14 mouse cellular contexts compared by ENCODE assay signal in the genomic region with DNA sequence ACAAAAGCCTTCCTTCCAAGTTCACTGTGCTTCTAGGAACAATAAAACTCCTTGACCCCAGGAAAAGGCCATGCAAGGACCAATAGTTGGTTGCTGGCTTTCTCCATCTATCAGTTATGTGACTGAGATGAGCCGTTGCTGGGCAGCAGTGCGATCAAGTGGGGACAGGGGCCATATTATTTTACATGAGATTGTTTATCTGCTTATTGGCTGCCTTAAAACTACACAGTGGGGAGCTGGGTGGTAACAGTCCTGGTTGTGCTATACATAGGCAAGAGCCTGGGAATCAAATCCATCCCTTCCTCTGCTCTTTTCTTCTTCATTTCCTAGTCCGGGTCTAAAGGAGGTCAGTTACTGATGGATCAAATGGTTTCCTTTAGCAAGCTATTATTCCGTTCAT.
"Had no signal": no experiment of that assay in that cellular context is flagged by ENCODE, and none has a peak within 500 bp of the region (broad histone marks: within the 10 kb centered on the region; RNA-seq: fewer than 3 reads in every experiment).

No protein-coding gene starts in this region.

- H3K4me3 ChIP-seq: layer of hippocampus, adult 2 months; limb, embryonic 12.5 days; liver, embryonic 13.5 days; lung, embryonic 15.5 days; megakaryocyte, embryonic 14.5 days; midbrain, embryonic 12.5 days; stomach, embryonic 15.5 days had no signal

- H3K9ac ChIP-seq: limb, embryonic 12.5 days; liver, embryonic 13.5 days; liver, postnatal 0 days; lung, embryonic 15.5 days; midbrain, embryonic 12.5 days; stomach, embryonic 15.5 days had no signal

- ATAC-seq: liver, postnatal 0 days had no signal

- H3K9me3 ChIP-seq: limb, embryonic 12.5 days; liver, embryonic 13.5 days; lung, embryonic 15.5 days; megakaryocyte, embryonic 14.5 days; midbrain, embryonic 12.5 days; stomach, embryonic 15.5 days had no signal

- H3K4me1 ChIP-seq: limb, embryonic 12.5 days; liver, embryonic 13.5 days; lung, embryonic 15.5 days; midbrain, embryonic 12.5 days; stomach, embryonic 15.5 days had no signal

- H3K27me3 ChIP-seq: stomach, embryonic 15.5 days had no signal

- H3K27ac ChIP-seq: layer of hippocampus, adult 2 months; limb, embryonic 12.5 days; liver, embryonic 13.5 days; lung, embryonic 15.5 days; macrophage; midbrain, embryonic 12.5 days; stomach, embryonic 15.5 days had no signal

- H3K36me3 ChIP-seq: limb, embryonic 12.5 days; liver, embryonic 13.5 days; lung, embryonic 15.5 days; midbrain, embryonic 12.5 days; stomach, embryonic 15.5 days had no signal

- H3K4me2 ChIP-seq: limb, embryonic 12.5 days; liver, embryonic 13.5 days; lung, embryonic 15.5 days; midbrain, embryonic 12.5 days; stomach, embryonic 15.5 days had no signal

- DNase-seq: liver; liver, embryonic 13.5 days; liver, postnatal 0 days; lung, postnatal 14 days; right cerebral cortex, postnatal 14 days; thymus, adult 2 months; thymus, postnatal 25 days had no signal
